Mouse (Mus musculus) CH12.LX (cell line): Measurements from ENCODE around the gene Ufd1. TPM values are rescaled to one million over a fixed set of nuclear protein-coding genes. Genes with fewer than 3 reads are reported as not detected.

ENCODE experiments used
- DNase-seq: peaks from one replicate; pipeline ENCODE4 v3.0.0-alpha.2; 2013; ENCODE audit errors: extremely low read depth
- H3K27ac ChIP-seq: 2 replicates; pipeline ENCODE4 v1.5.1; 2012; ENCODE audit warnings: low read depth, mild to moderate bottlenecking, control low read depth, moderate library complexity; ENCODE audit not compliant: insufficient read depth
- H3K27me3 ChIP-seq: replicated peaks from 2 replicates; pipeline ENCODE3; 2012; ENCODE audit warnings: inconsistent platforms
- H3K36me3 ChIP-seq, 2 experiments: replicated peaks in 1 of 2; 2 replicates each; pipeline versions ENCODE3 to v1.6.1; 2012; ENCODE audit warnings: inconsistent platforms in 1 of 2, low read length in 1 of 2, mild to moderate bottlenecking in 1 of 2, mixed read lengths in 1 of 2, moderate library complexity in 1 of 2; ENCODE audit not compliant: control insufficient read depth in 1 of 2, insufficient read depth in 1 of 2
- H3K4me1 ChIP-seq, 2 experiments: 2 replicates each; pipeline ENCODE4 v1.6.1; 2012; ENCODE audit warnings: inconsistent platforms in 1 of 2, moderate library complexity in 1 of 2; ENCODE audit not compliant: insufficient read depth in 2 of 2, control insufficient read depth in 1 of 2
- H3K4me2 ChIP-seq: 2 replicates; pipeline ENCODE4 v1.6.1; 2012; ENCODE audit warnings: low read depth, mild to moderate bottlenecking, control low read depth; ENCODE audit not compliant: poor library complexity, insufficient read depth, severe bottlenecking
- H3K4me3 ChIP-seq, 3 experiments: fragments of 150-350 bp in 1 of 3; sonication (generic) in 1 of 3; replicated peaks in 1 of 3; 2 replicates each; pipeline versions ENCODE3 to v1.5.1; 2011 to 2012; ENCODE audit warnings: low read depth in 2 of 3, low read length in 2 of 3, mild to moderate bottlenecking in 2 of 3, moderate library complexity in 2 of 3, control low read depth in 1 of 3, improper control_type of control experiment in 1 of 3, inconsistent platforms in 1 of 3, mixed read lengths in 1 of 3; ENCODE audit not compliant: poor library complexity in 1 of 3
- H3K79me2 ChIP-seq: replicated peaks from 2 replicates; pipeline ENCODE4 v1.6.1; 2012; ENCODE audit warnings: mild to moderate bottlenecking, moderate library complexity; ENCODE audit not compliant: control insufficient read depth, poor library complexity, insufficient read depth, severe bottlenecking; ENCODE audit errors: extremely low read depth
- H3K9ac ChIP-seq: 2 replicates; pipeline ENCODE4 v1.6.1; 2012; ENCODE audit warnings: low read depth, mild to moderate bottlenecking, control low read depth, moderate library complexity; ENCODE audit not compliant: insufficient read depth
- H3K9me3 ChIP-seq: replicated peaks from 2 replicates; pipeline ENCODE3; 2012; ENCODE audit warnings: low read length, inconsistent platforms, mixed read lengths
- CHD2 ChIP-seq: IDR thresholded peaks from 2 replicates; pipeline ENCODE4 v1.6.1; 2011; ENCODE audit warnings: low read length, improper control_type of control experiment
- CTCF ChIP-seq, 2 experiments: IDR thresholded peaks in 1 of 2; conservative IDR thresholded peaks in 1 of 2; 2 replicates each; pipeline ENCODE4 v1.5.1; 2011 to 2012; ENCODE audit warnings: low read depth in 2 of 2, low read length in 2 of 2, improper control_type of control experiment in 1 of 2, inconsistent platforms in 1 of 2, mild to moderate bottlenecking in 1 of 2, moderate library complexity in 1 of 2
- E2F4 ChIP-seq: IDR thresholded peaks from 2 replicates; pipeline ENCODE4 v1.6.1; 2011; ENCODE audit warnings: low read depth, low read length, improper control_type of control experiment; ENCODE audit not compliant: insufficient replicate concordance
- ELF1 ChIP-seq: IDR thresholded peaks from 2 replicates; pipeline ENCODE4 v1.6.1; 2014; ENCODE audit warnings: low read depth, mild to moderate bottlenecking, inconsistent platforms, low read length, improper control_type of control experiment
- ETS1 ChIP-seq: conservative IDR thresholded peaks from 2 replicates; pipeline ENCODE4 v1.6.1; 2012; ENCODE audit warnings: low read depth, mild to moderate bottlenecking, inconsistent platforms, low read length, improper control_type of control experiment, moderate library complexity
- JUN ChIP-seq: IDR thresholded peaks from 2 replicates; pipeline ENCODE4 v1.6.1; 2011; ENCODE audit warnings: low read depth, mild to moderate bottlenecking, low read length, improper control_type of control experiment, moderate library complexity; ENCODE audit not compliant: insufficient read depth
- JUND ChIP-seq: conservative IDR thresholded peaks from 2 replicates; pipeline ENCODE4 v1.6.1; 2011; ENCODE audit warnings: low read depth, low read length, improper control_type of control experiment
- KAT2A ChIP-seq: IDR thresholded peaks from 2 replicates; pipeline ENCODE4 v1.6.1; 2012; ENCODE audit warnings: low read length, improper control_type of control experiment, inconsistent platforms; ENCODE audit not compliant: insufficient replicate concordance
- MAX ChIP-seq: IDR thresholded peaks from 2 replicates; pipeline ENCODE4 v1.6.1; 2011; ENCODE audit warnings: low read length, improper control_type of control experiment
- MAZ ChIP-seq: IDR thresholded peaks from 2 replicates; pipeline ENCODE4 v1.6.1; 2012; ENCODE audit warnings: low read depth, mild to moderate bottlenecking, inconsistent platforms, low read length, improper control_type of control experiment, moderate library complexity
- MEF2A ChIP-seq: IDR thresholded peaks from 2 replicates; pipeline ENCODE4 v1.6.1; 2014; ENCODE audit warnings: low read depth, mild to moderate bottlenecking, inconsistent platforms, low read length, improper control_type of control experiment, borderline replicate concordance
- MXI1 ChIP-seq: IDR thresholded peaks from 2 replicates; pipeline ENCODE4 v1.6.1; 2011; ENCODE audit warnings: mild to moderate bottlenecking, low read depth, low read length, improper control_type of control experiment
- MYC ChIP-seq: IDR thresholded peaks from 2 replicates; pipeline ENCODE4 v1.6.1; 2011; ENCODE audit warnings: low read depth, mild to moderate bottlenecking, improper control_type of control experiment, low read length
- NRF1 ChIP-seq: IDR thresholded peaks from 2 replicates; pipeline ENCODE4 v1.6.1; 2014; ENCODE audit warnings: low read depth, mild to moderate bottlenecking, inconsistent platforms, low read length, improper control_type of control experiment, moderate library complexity
- PAX5 ChIP-seq: IDR thresholded peaks from 2 replicates; pipeline ENCODE4 v1.6.1; 2012; ENCODE audit warnings: low read length, inconsistent platforms, mixed read lengths
- POLR2A ChIP-seq: IDR thresholded peaks from 2 replicates; pipeline ENCODE4 v1.6.1; 2011; ENCODE audit warnings: low read depth, mild to moderate bottlenecking, improper control_type of control experiment, low read length
- SMC3 ChIP-seq: IDR thresholded peaks from 2 replicates; pipeline ENCODE4 v1.6.1; 2011; ENCODE audit warnings: low read depth, low read length, improper control_type of control experiment
- TCF12 ChIP-seq: IDR thresholded peaks from 2 replicates; pipeline ENCODE4 v1.6.1; 2014; ENCODE audit warnings: low read depth, mild to moderate bottlenecking, inconsistent platforms, low read length, improper control_type of control experiment
- UBTF ChIP-seq: IDR thresholded peaks from 2 replicates; pipeline ENCODE4 v1.6.1; 2012; ENCODE audit warnings: low read depth, mild to moderate bottlenecking, inconsistent platforms, low read length, improper control_type of control experiment, moderate library complexity
- USF1 ChIP-seq: IDR thresholded peaks from 2 replicates; pipeline ENCODE4 v1.6.1; 2014; ENCODE audit warnings: low read depth, mild to moderate bottlenecking, inconsistent platforms, low read length, improper control_type of control experiment
- ZC3H11A ChIP-seq: IDR thresholded peaks from 2 replicates; pipeline ENCODE4 v1.6.1; 2012; ENCODE audit warnings: low read depth, mild to moderate bottlenecking, inconsistent platforms, low read length, improper control_type of control experiment
- ZKSCAN1 ChIP-seq: IDR thresholded peaks from 2 replicates; pipeline ENCODE4 v1.6.1; 2012; ENCODE audit warnings: low read depth, inconsistent platforms, low read length, improper control_type of control experiment, borderline replicate concordance
- ZMIZ1 ChIP-seq: IDR thresholded peaks from 2 replicates; pipeline ENCODE4 v1.6.1; 2012; ENCODE audit warnings: low read depth, mild to moderate bottlenecking, inconsistent platforms, low read length, improper control_type of control experiment
- ZNF384 ChIP-seq: IDR thresholded peaks from 2 replicates; pipeline ENCODE4 v1.6.1; 2012; ENCODE audit warnings: low read depth, low read length, improper control_type of control experiment, inconsistent platforms
- dilution Hi-C: fragments of 300-500 bp; cut with MboI; formaldehyde crosslinking; loops from 2 replicates; pipeline ENCODE4 v1.14.3; 2020; ENCODE audit warnings: low sequenced_read_pairs; ENCODE audit not compliant: extremely low pct_unique_long_range_greater_than_20kb, extremely low pct_ligation_motif_present
- in situ Hi-C: fragments of 300-500 bp; cut with MboI; formaldehyde crosslinking; loops from 3 replicates; pipeline ENCODE4 v1.14.3; 2019; ENCODE audit warnings: low sequenced_read_pairs, low pct_ligation_motif_present, low pct_unique_long_range_greater_than_20kb, mixed read lengths
- polyA plus RNA-seq: library from polyadenylated mRNA; unstranded; fragments of >175 nt; gene quantifications from 2 replicates; pipeline ENCODE4 v1.2.1, GENCODE M21; 2012; ENCODE audit warnings: low read depth; ENCODE audit not compliant: insufficient read length
- total RNA-seq, 2 experiments: library from RNA; depleted of rRNA; stranded (reverse); fragments of 300-350 nt in 1 of 2; fragments of >200 nt in 1 of 2; gene quantifications; 2 replicates each; pipeline ENCODE4 v1.2.3; 2012 to 2014

Ufd1 gene
- total and polyA plus RNA-seq, 3 experiments: 43.6 to 80.8 (median 62.6) TPM

- no peak overlapping the region for H3K27ac ChIP-seq
- dilution Hi-C loops (no loop called here), in situ Hi-C loops (no loop called here)
- no peaks in the 10 kb centered on the region for H3K4me1 ChIP-seq
- H3K27me3 ChIP-seq: no peaks in the 10 kb centered on the region
- no peak overlapping the region for H3K9ac ChIP-seq
- no peak overlapping the region for H3K4me2 ChIP-seq
- no peak overlapping the region for H3K4me3 ChIP-seq
- H3K9me3 ChIP-seq: no peaks in the 10 kb centered on the region
- peaks cover 81 to 98% of the 10 kb centered on the region in 2 experiments for H3K36me3 ChIP-seq
- no peaks in the 10 kb centered on the region for H3K79me2 ChIP-seq
- no peak for DNase-seq
- TF ChIP-seq ETS1: no peak
- no peak for TF ChIP-seq ZC3H11A
- TF ChIP-seq E2F4: no peak
- no peak for TF ChIP-seq ELF1
- no peak for TF ChIP-seq ZKSCAN1
- TF ChIP-seq MEF2A: no peak
- no peak for TF ChIP-seq SMC3
- no peak for TF ChIP-seq JUN
- TF ChIP-seq NRF1: no peak
- TF ChIP-seq POLR2A: no peak
- TF ChIP-seq KAT2A: no peak
- no peak for TF ChIP-seq USF1
- TF ChIP-seq MXI1: no peak
- no peak for TF ChIP-seq PAX5
These were observed 17.1 kb downstream of the Ufd1 start for GRCm38 (mm10) chr16:18828630-18829029.

- DNase-seq: no peak
- in situ Hi-C loops: no loop called here
- H3K9me3 ChIP-seq: no peaks in the 10 kb centered on the region
- no peaks in the 10 kb centered on the region for H3K79me2 ChIP-seq
- no peak overlapping the region for H3K4me2 ChIP-seq
- H3K27me3 ChIP-seq: no peaks in the 10 kb centered on the region
- H3K4me1 ChIP-seq: no peaks in the 10 kb centered on the region
- no peak overlapping the region for H3K4me3 ChIP-seq
- H3K9ac ChIP-seq: no peak overlapping the region
- H3K27ac ChIP-seq: no peak overlapping the region
- peaks cover 81 to 98% of the 10 kb centered on the region in 2 experiments for H3K36me3 ChIP-seq
- TF ChIP-seq CHD2 (no peak), ZC3H11A (no peak), ZMIZ1 (no peak), MYC (no peak), MAZ (no peak), MAX (no peak), NRF1 (no peak), SMC3 (no peak), UBTF (no peak), JUND (no peak), ELF1 (no peak), POLR2A (no peak), ZNF384 (no peak), ZKSCAN1 (no peak), TCF12 (no peak), MXI1 (no peak), CTCF (conservative IDR thresholded peaks at IDR 0.05 in 1 of 2, IDR thresholded peaks at IDR 0.05 in 1 of 2; ENCODE audit: low read depth in 2 of 2, low read length in 2 of 2) (no peak)
- dilution Hi-C loops: no loop called here
These were observed 17.5 kb downstream of the Ufd1 start for GRCm38 (mm10) chr16:18829102-18829501.
